Mouse (Mus musculus) embryonic facial prominence, embryonic 15.5 days (tissue): Measurements from ENCODE around the gene Hdac4. TPM values are rescaled to one million over a fixed set of nuclear protein-coding genes. Genes with fewer than 3 reads are reported as not detected.

Experiments used
- ATAC-seq: fragments of 200-750 bp; cut with Nextera tagmentation; 2 replicates; pipeline ENCODE4 v1.8.0; 2017; ENCODE audit warnings: low read depth, moderate TSS enrichment; ENCODE audit not compliant: insufficient number of reproducible peaks, low FRiP score, low TSS enrichment
- H3K27ac ChIP-seq: fragments of 300-500 bp; sonication (generic); replicated peaks from 2 replicates; pipeline ENCODE4 v1.5.1; 2015; ENCODE audit warnings: mild to moderate bottlenecking, inconsistent platforms
- H3K27me3 ChIP-seq: fragments of 300-500 bp; sonication (generic); 2 replicates; pipeline ENCODE4 v1.6.1; 2015; ENCODE audit warnings: inconsistent platforms
- H3K36me3 ChIP-seq: fragments of 300-500 bp; sonication (generic); 2 replicates; pipeline ENCODE4 v1.6.1; 2015; ENCODE audit warnings: mild to moderate bottlenecking, inconsistent platforms
- H3K4me1 ChIP-seq: fragments of 300-500 bp; sonication (generic); 2 replicates; pipeline ENCODE4 v1.6.1; 2015; ENCODE audit warnings: inconsistent platforms
- H3K4me2 ChIP-seq: fragments of 300-500 bp; sonication (generic); replicated peaks from 2 replicates; pipeline ENCODE4 v1.6.1; 2015; ENCODE audit warnings: mild to moderate bottlenecking, inconsistent platforms
- H3K4me3 ChIP-seq: fragments of 300-500 bp; sonication (generic); replicated peaks from 2 replicates; pipeline ENCODE4 v1.5.1; 2015; ENCODE audit warnings: mild to moderate bottlenecking, inconsistent platforms
- H3K9ac ChIP-seq: fragments of 300-500 bp; sonication (generic); 2 replicates; pipeline ENCODE4 v1.6.1; 2015; ENCODE audit warnings: inconsistent platforms
- H3K9me3 ChIP-seq: fragments of 300-500 bp; sonication (generic); replicated peaks from 2 replicates; pipeline ENCODE4 v1.6.1; 2016; ENCODE audit warnings: inconsistent platforms
- WGBS: fragments of 180-500 bp; shearing (Covaris S2); methylation state at CpG from one replicate; pipeline ENCODE4 v1.1.7; 2015; 5-methylcytosine and 5-hydroxymethylcytosine counted together
- polyA plus RNA-seq: library from polyadenylated mRNA; unstranded; fragments of >200 nt; fragmentation: Nextera tagmentation; extraction: Ambion mirVana; gene quantifications from 2 replicates; pipeline ENCODE4 v1.2.1, GENCODE M21; 2015

The Hdac4 gene
- polyA plus RNA-seq, 1 experiment from 2014 or later: 27.5 TPM

GRCm38 (mm10) chr1:92055149-92055548 lies 140.3 kb downstream of the Hdac4 start:
- no peak overlapping the region for H3K4me3 ChIP-seq
- H3K9ac ChIP-seq: no peak overlapping the region
- no peak overlapping the region for H3K4me2 ChIP-seq
- H3K4me1 ChIP-seq: 0 out of 2 replicates have a peak, but pooled peaks cover 7% of the 10 kb centered on the region
- ATAC-seq: no peak
- no peaks in the 10 kb centered on the region for H3K9me3 ChIP-seq
- 55% methylated on average over 2 of the region's 2 CpGs for WGBS
- no peaks in the 10 kb centered on the region for H3K27me3 ChIP-seq
- no peaks in the 10 kb centered on the region for H3K36me3 ChIP-seq
- H3K27ac ChIP-seq: no peak overlapping the region

DNA sequence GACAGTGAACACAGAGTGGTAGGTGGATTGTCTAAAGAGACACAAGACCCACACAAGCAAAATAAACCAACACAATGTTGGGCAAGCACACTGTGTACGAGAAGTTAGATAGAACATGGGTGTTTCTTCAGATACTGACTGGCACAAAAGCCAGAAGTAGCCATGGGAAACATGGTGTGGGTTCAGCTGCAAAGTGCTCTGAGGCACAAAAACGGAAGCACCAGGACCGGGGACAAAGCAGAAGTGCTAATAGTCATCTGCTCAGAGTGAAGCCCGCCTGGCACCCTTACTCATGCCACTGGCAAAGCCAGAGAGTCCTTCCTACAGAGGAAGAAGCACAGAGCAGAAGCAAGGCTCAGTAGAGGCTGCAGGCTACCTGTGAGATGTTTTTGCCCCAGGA lies 143.3 kb downstream of the Hdac4 start:
- Histone ChIP-seq H3K36me3 (no peaks in the 10 kb centered on the region), H3K4me1 (0 out of 2 replicates have a peak, but pooled peaks cover 7% of the 10 kb centered on the region), H3K27me3 (no peaks in the 10 kb centered on the region), H3K4me2 (no peak overlapping the region), H3K9ac (no peak overlapping the region), H3K4me3 (no peak overlapping the region), H3K27ac (no peak overlapping the region), H3K9me3 (no peaks in the 10 kb centered on the region)
- ATAC-seq: no peak
- WGBS: 88% methylated on average over 4 of the region's 4 CpGs

DNA sequence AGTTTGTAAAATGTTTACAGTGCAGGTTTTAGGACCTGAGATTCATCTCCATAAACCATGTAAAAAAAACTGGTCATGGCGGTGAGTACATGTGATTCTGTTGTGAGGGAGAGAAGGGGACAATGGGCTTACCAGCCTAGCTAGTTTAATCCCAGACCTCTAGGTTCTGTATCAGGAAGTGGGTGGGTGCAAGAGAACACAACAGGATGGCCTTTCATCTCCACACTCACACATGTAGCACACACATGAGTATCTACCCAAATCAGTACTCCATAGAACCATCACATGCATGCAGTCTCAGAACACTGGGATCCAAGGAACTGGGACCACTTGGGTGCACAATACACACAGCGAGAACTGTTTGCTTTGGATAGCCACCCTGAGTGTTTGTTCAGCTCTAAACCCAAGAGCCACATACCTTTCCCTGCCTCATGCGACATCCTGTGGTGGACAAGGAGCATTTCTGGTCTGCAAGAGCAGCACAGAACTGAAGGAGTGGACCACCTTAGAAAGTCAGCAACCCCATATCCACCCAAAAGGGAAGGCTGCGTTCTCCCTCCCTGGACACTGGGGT lies 143.9 kb downstream of the Hdac4 start:
- H3K4me2 ChIP-seq: no peak overlapping the region
- ATAC-seq: no peak
- WGBS: 85% methylated on average over 4 of the region's 4 CpGs

DNA sequence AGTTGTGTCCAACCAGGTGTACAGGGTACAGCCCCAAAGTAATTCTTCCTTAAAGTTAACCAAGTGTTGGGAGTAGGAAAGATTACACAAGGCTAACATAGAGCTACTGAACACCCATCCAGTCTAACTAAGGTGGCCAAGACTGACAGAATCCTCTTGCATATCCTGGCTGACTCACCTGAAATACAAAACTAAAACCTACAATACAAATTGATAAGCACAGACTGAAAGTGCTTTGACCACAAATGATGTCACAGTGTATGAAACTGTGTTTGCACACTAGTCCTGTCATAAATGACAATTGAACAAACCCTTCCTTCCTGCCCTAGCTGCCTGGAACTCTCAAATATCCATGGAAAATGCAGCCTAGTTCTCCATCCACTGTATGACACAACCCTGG lies 144.5 kb downstream of the Hdac4 start:
- no peaks in the 10 kb centered on the region for H3K9me3 ChIP-seq
- H3K27ac ChIP-seq: no peak overlapping the region
- H3K9ac ChIP-seq: no peak overlapping the region
- no peak for ATAC-seq
- H3K4me1 ChIP-seq: 0 out of 2 replicates have a peak, but pooled peaks cover 7% of the 10 kb centered on the region
- H3K36me3 ChIP-seq: no peaks in the 10 kb centered on the region
- H3K4me2 ChIP-seq: no peak overlapping the region
- no peaks in the 10 kb centered on the region for H3K27me3 ChIP-seq
- no peak overlapping the region for H3K4me3 ChIP-seq

More for the DNA sequence above, 143.9 kb downstream of the Hdac4 start:
- no peaks in the 10 kb centered on the region for H3K9me3 ChIP-seq
- H3K36me3 ChIP-seq: no peaks in the 10 kb centered on the region
- H3K4me1 ChIP-seq: 0 out of 2 replicates have a peak, but pooled peaks cover 7% of the 10 kb centered on the region
- H3K9ac ChIP-seq: no peak overlapping the region
- H3K27me3 ChIP-seq: no peaks in the 10 kb centered on the region
- H3K27ac ChIP-seq: no peak overlapping the region
- H3K4me3 ChIP-seq: no peak overlapping the region

- H3K4me2 ChIP-seq: no peak overlapping the region
- no peaks in the 10 kb centered on the region for H3K9me3 ChIP-seq
- H3K27ac ChIP-seq: no peak overlapping the region
- no peaks in the 10 kb centered on the region for H3K36me3 ChIP-seq
- H3K9ac ChIP-seq: no peak overlapping the region
- H3K27me3 ChIP-seq: no peaks in the 10 kb centered on the region
- H3K4me1 ChIP-seq: 0 out of 2 replicates have a peak, but pooled peaks cover 7% of the 10 kb centered on the region
- no peak overlapping the region for H3K4me3 ChIP-seq
- no peak for ATAC-seq
- 47% methylated on average over 3 of the region's 3 CpGs for WGBS
Observed at GRCm38 (mm10) chr1:92050566-92050965, 144.9 kb downstream of the Hdac4 start.

- peaks cover 4% of the 10 kb centered on the region for H3K4me1 ChIP-seq
- no peaks in the 10 kb centered on the region for H3K27me3 ChIP-seq
- H3K9me3 ChIP-seq: no peaks in the 10 kb centered on the region
- ATAC-seq: no peak
- no peaks in the 10 kb centered on the region for H3K36me3 ChIP-seq
- H3K4me2 ChIP-seq: no peak overlapping the region
- 82% methylated on average over 4 of the region's 4 CpGs for WGBS
- H3K9ac ChIP-seq: no peak overlapping the region
- no peak overlapping the region for H3K27ac ChIP-seq
- H3K4me3 ChIP-seq: no peak overlapping the region
Observed at GRCm38 (mm10) chr1:92048415-92049354, 146.8 kb downstream of the Hdac4 start.

DNA sequence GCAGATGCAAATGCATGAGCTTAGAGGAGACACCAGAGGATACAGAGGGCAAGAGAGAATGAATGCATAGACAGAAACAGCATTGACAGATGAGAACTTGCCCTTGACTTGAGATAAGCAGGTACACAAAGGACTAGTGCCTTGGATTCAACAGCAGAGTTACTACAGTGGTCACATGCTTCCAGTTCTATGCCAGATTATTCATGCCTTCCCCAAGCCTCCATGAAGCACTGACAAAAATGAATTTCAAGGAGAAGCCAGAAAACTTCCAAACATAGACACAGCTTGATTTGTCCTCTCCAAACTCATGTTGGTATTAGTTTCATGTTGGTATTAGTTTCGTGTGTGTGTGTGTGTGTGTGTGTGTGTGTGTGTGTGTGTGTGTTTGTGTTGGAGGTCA lies 149.8 kb downstream of the Hdac4 start:
- Histone ChIP-seq H3K27me3 (no peaks in the 10 kb centered on the region), H3K9ac (no peak overlapping the region), H3K9me3 (no peaks in the 10 kb centered on the region), H3K4me3 (no peak overlapping the region), H3K27ac (no peak overlapping the region), H3K36me3 (no peaks in the 10 kb centered on the region), H3K4me1 (peaks cover 10% of the 10 kb centered on the region), H3K4me2 (no peak overlapping the region)
- ATAC-seq: no peak
- WGBS: 59% methylated on average over 1 of the region's 1 CpGs

- H3K9me3 ChIP-seq: no peaks in the 10 kb centered on the region
- H3K27ac ChIP-seq: no peak overlapping the region
- no peak for ATAC-seq
- H3K9ac ChIP-seq: no peak overlapping the region
- H3K4me2 ChIP-seq: no peak overlapping the region
- no peaks in the 10 kb centered on the region for H3K27me3 ChIP-seq
- no peaks in the 10 kb centered on the region for H3K36me3 ChIP-seq
- H3K4me1 ChIP-seq: peaks cover 10% of the 10 kb centered on the region
- no peak overlapping the region for H3K4me3 ChIP-seq
- WGBS: 69% methylated on average over 3 of the region's 3 CpGs
Observed at GRCm38 (mm10) chr1:92044868-92045267, 150.6 kb downstream of the Hdac4 start.

DNA sequence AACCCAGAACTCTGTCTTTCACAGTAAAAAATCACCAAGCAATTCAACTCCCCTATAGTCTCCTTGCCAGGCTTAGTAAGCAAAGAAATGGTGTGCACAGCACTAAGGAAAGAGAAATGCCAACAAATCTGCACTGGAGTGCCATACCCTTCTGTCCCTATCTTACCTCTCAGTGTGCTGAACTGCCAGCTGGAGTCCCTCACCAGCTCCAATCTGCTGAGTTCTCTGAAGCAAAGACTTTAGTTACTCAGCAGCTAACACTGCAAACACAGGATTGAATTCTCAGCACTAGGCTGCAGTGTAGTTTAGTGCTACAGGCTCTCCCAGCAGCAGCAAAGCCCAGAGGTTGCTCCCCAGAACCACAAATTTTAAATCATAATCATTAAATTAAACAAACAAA lies 151.5 kb downstream of the Hdac4 start:
- no peaks in the 10 kb centered on the region for H3K27me3 ChIP-seq
- H3K27ac ChIP-seq: no peak overlapping the region
- H3K9ac ChIP-seq: no peak overlapping the region
- H3K4me1 ChIP-seq: peaks cover 11% of the 10 kb centered on the region
- ATAC-seq: no peak
- H3K4me3 ChIP-seq: no peak overlapping the region
- H3K36me3 ChIP-seq: no peaks in the 10 kb centered on the region
- no peaks in the 10 kb centered on the region for H3K9me3 ChIP-seq
- H3K4me2 ChIP-seq: no peak overlapping the region

DNA sequence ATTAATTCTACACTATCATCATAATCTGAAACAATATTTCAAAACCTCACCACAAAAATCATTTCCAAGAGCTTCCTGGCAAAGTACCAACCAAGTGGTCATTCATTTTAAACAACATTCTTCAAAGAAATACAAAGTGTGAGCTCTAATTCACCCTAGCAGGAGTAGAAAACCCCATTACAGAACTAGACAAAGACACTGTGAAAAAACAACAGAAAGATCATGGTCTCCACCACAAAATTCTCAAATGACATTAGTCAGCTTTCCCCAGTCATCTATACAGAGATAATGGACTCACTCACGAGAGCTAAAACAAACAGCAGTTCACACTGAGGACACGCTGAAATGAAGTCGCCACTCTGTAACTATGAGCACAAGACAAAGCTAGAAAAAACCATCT lies 153.4 kb downstream of the Hdac4 start:
- no peaks in the 10 kb centered on the region for H3K9me3 ChIP-seq
- H3K9ac ChIP-seq: no peak overlapping the region
- peaks cover 17% of the 10 kb centered on the region for H3K4me1 ChIP-seq
- no peak overlapping the region; the same call in 1 of the 2 replicates for H3K27ac ChIP-seq
- 47% methylated on average over 3 of the region's 3 CpGs for WGBS
- no peak overlapping the region for H3K4me2 ChIP-seq
- no peak for ATAC-seq
- H3K4me3 ChIP-seq: no peak overlapping the region
- H3K27me3 ChIP-seq: no peaks in the 10 kb centered on the region
- no peaks in the 10 kb centered on the region for H3K36me3 ChIP-seq

GRCm38 (mm10) chr1:92041290-92041689 lies 154.2 kb downstream of the Hdac4 start:
- 73% methylated on average over 3 of the region's 3 CpGs for WGBS
- Histone ChIP-seq H3K27me3 (no peaks in the 10 kb centered on the region), H3K4me1 (peaks cover 17% of the 10 kb centered on the region), H3K9me3 (no peaks in the 10 kb centered on the region), H3K36me3 (no peaks in the 10 kb centered on the region), H3K4me2 (no peak overlapping the region), H3K27ac (no peak overlapping the region), H3K9ac (no peak overlapping the region), H3K4me3 (no peak overlapping the region)
- no peak for ATAC-seq
